Mouse (Mus musculus) cerebellum, adult 9-10 months (tissue): ENCODE measurements at regions not wholly inside any gene's neighbourhood (a gene's known extent, or its start where the extent isn't known, plus 50 kb on each side); places are given as distances from the start of the nearest gene placed in this dataset.

Experiments
- DNase-seq: peaks from one replicate; pipeline ENCODE4 v3.0.0; 2022

DNA sequence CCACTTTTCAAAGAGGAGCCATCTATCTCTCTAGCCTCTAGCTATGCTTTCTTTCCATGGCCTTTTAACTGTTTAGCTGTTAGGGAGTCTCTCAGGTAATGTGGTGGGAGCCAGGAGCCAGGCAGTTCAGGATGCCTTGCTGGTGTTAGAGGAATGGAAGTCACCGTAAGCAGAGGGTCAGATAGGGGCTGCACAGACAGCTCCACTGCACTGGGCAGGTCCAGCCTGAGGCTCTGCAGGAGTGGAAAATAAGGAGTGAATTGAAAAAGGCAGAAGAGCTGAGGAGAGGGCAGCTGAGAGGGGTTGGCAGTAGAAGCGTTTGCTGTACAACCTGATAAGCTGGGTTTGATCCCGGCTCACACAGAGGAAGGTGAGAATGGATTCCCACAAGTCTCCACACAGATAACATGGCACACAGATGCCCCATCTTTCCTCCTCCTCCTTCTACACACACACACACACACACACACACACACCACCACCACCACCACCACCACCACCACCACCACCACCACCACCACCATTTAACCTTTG is 51.3 kb upstream of the Cpsf6 start:
- no peak for DNase-seq

- no peak for DNase-seq
Observed at GRCm38 (mm10) chr10:117430224-117430884, 50.5 kb upstream of the Cpsf6 start.

DNA sequence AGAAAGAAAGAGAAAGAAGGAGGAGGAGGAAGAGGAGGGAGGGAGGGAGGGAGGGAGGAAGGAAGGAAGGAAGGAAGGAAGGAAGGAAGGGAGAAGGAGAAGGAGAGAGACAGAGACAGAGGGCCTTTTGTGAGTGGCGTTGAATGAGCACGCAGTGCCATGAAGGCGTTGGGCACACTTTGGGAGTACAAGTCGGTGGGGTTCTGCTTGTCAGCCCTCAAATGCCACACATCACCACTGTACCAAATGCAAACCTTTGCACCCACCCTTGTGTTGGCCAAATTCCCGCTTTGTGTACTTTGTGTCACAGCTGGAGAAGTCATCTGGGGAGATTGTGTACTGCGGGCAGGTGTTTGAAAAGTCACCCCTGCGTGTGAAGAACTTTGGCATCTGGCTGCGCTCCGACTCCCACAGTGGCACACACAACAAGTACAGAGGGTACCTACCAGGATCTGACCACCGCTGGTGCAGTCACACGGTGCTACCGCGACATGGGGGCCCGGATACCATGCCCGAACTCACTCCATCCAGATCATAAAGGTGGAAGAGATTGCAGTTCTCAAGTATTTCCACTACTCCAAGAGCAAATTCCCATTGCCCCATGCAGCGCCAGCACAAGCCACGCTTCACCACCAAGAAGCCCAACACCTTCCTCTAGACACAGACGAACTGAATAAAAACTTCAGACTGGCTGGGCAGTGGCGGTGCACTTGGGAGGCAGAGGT is 49.8 kb upstream of the Cpsf6 start:
- DNase-seq, result no peak
